Mouse (Mus musculus) mature B cell (primary cell): ENCODE measurements around the gene Trat1.

ENCODE experiments used
- in situ Hi-C: fragments of 300-500 bp; cut with MboI; formaldehyde crosslinking; loops from 2 replicates; pipeline ENCODE4 v1.14.3; 2019

Gene Trat1

GRCm38 (mm10) chr16:48719679-48720078, 52.1 kb downstream of the Trat1 start:
- in situ Hi-C loops = no loop called here

GRCm38 (mm10) chr16:48716343-48716742, 55.5 kb downstream of the Trat1 start:
- in situ Hi-C loops = no loop called here

GRCm38 (mm10) chr16:48701896-48702295, 69.9 kb downstream of the Trat1 start:
- in situ Hi-C loops = no loop called here
